Mouse (Mus musculus): ENCODE results near the gene B3galt6.
A peak's percentile ranks its signal among the peaks of the same experiment; 100 is the strongest.

DNA sequence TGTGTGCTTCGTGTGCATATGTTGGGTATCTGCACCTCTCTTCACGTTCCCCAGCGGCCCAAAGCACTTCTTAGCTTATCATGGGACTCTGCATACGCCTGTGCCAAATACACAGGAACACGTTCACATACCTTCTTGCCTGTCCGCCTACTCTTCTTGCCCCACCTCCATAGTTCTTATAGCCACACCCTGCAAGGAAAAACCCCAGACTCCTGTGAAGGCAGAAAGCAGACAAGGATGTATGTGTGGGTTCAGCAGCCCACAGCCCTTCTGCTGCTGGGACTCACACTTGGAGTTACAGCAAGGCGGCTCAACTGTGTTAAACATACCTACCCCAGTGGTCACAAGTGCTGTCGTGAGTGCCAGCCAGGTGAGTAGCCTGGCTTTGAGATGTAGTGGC, 21.2 kb upstream of the B3galt6 start, which contains the start of gene Tnfrsf4:
- TF ChIP-seq UBTF (IDR thresholded peaks at IDR 0.05; ENCODE audit: low read depth, low read length) (no peak), MAX (IDR thresholded peaks at IDR 0.05; ENCODE audit: low read length) (no peak), POLR2A (IDR thresholded peaks at IDR 0.05; ENCODE audit: low read depth, low read length) (peak; percentile 30; the same call in 1 of the 2 replicates)

All from CH12.LX (cell line).